Comparison of ENCODE assay signal across 8 mouse cellular contexts in the genomic region with DNA sequence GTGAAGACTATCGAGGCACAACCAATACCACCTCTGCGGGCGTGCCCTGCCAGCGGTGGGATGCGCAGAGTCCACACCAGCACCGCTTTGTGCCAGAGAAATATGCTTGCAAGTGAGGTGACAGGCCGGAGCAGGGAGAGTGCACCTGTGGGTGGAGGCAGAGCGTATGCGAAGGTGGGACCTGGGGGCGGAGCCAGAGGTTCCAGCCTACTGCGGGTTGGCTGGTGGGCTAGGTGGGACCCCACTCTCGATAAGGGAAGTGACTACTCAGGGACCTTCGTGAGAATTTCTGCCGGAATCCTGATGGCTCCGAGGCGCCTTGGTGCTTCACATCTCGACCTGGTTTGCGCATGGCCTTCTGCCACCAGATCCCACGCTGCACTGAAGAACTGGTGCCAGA. TPM values are rescaled to one million over a fixed set of nuclear protein-coding genes. Genes with fewer than 3 reads are reported as not detected.
A peak's percentile ranks its signal among the peaks of the same experiment; 100 is the strongest.
DNase-seq lines count a peak whose midpoint lies in the region; ATAC-seq lines count a peak whose summit lies in the region.

No protein-coding gene starts in this region.

- 4% methylated on average over 19 of the region's 19 CpGs for WGBS in hindbrain, embryonic 12.5 days
- 8% methylated on average over 19 of the region's 19 CpGs for WGBS in midbrain, embryonic 12.5 days

- H3K9me3 ChIP-seq in hindbrain, embryonic 12.5 days (replicated peaks) = no peaks in the 10 kb centered on the region
- no peaks in the 10 kb centered on the region for H3K9me3 ChIP-seq in midbrain, embryonic 12.5 days

- 0 out of 2 replicates have a peak overlapping the region, but pooled peaks have one; percentile 20 for H3K9ac ChIP-seq in hindbrain, embryonic 12.5 days
- 0 out of 2 replicates have a peak overlapping the region, but pooled peaks have one; percentile 8 for H3K9ac ChIP-seq in midbrain, embryonic 12.5 days (replicated peaks)

- no peak for ATAC-seq in hindbrain, embryonic 12.5 days (ENCODE audit: low FRiP score)
- ATAC-seq in midbrain, embryonic 12.5 days (ENCODE audit: low FRiP score, low read depth) = no peak
- no peak for ATAC-seq in megakaryocyte-erythroid progenitor cell, adult 5-6 weeks (replicated peaks; ENCODE audit: low FRiP score, low TSS enrichment, poor library complexity, severe bottlenecking)
- ATAC-seq in megakaryocyte progenitor cell, adult 5-6 weeks (replicated peaks; ENCODE audit: poor library complexity) = no peak

- H3K36me3 ChIP-seq in hindbrain, embryonic 12.5 days = peaks cover 38% of the 10 kb centered on the region
- H3K36me3 ChIP-seq in midbrain, embryonic 12.5 days = peaks cover 35% of the 10 kb centered on the region

- H3K27me3 ChIP-seq in hindbrain, embryonic 12.5 days = peaks cover 43% of the 10 kb centered on the region
- peaks cover 43% of the 10 kb centered on the region for H3K27me3 ChIP-seq in midbrain, embryonic 12.5 days

- DNase-seq in kidney, adult 11 months = peak; percentile 19
- DNase-seq in kidney, postnatal 10 days = no peak
- DNase-seq in cerebellum, postnatal 25 days = peak; percentile 60 to 63
- no peak for DNase-seq in adipocyte (ENCODE audit: low spot score)

- H3K27ac ChIP-seq in hindbrain, embryonic 12.5 days = no peak overlapping the region
- H3K27ac ChIP-seq in midbrain, embryonic 12.5 days (replicated peaks) = no peak overlapping the region

- 0 out of 2 replicates have a peak overlapping the region, but pooled peaks have one; percentile 5 for H3K4me3 ChIP-seq in hindbrain, embryonic 12.5 days
- H3K4me3 ChIP-seq in midbrain, embryonic 12.5 days = no peak overlapping the region

- H3K4me1 ChIP-seq in hindbrain, embryonic 12.5 days = peaks cover 17% of the 10 kb centered on the region
- peaks cover 18% of the 10 kb centered on the region for H3K4me1 ChIP-seq in midbrain, embryonic 12.5 days

- peak overlapping the region; percentile 24 for H3K4me2 ChIP-seq in hindbrain, embryonic 12.5 days (replicated peaks)
- H3K4me2 ChIP-seq in midbrain, embryonic 12.5 days (replicated peaks) = 0 out of 2 replicates have a peak overlapping the region, but pooled peaks have one; percentile 3

RNA-seq across cellular contexts. Expression of a gene that starts 0.6 kb away (rescaled TPM):
- polyA plus RNA-seq in hindbrain, embryonic 12.5 days (2016; fragmentation: Nextera tagmentation; extraction: Ambion mirVana) = 39.5 and 40.7 TPM in 2 replicates
- 41.2 and 43.4 TPM in 2 replicates for polyA plus RNA-seq in midbrain, embryonic 12.5 days (2016; fragmentation: Nextera tagmentation; extraction: Ambion mirVana)
- total RNA-seq in megakaryocyte-erythroid progenitor cell, adult 5-6 weeks (2014; fragmentation: Nextera tagmentation) = 140 and 141 TPM in 2 replicates
- 41.2 and 65.5 TPM in 2 replicates for total RNA-seq in megakaryocyte-erythroid progenitor cell, adult 5-6 weeks (2017)
- 34.5 and 35.8 TPM in 2 replicates for total RNA-seq in megakaryocyte progenitor cell, adult 5-6 weeks (2015)
- 18.8 and 34.8 TPM in 2 replicates for total RNA-seq in megakaryocyte progenitor cell, adult 5-6 weeks (2017)

RNA-seq across cellular contexts. Expression of a gene that starts 2.3 kb away (rescaled TPM):
- polyA plus RNA-seq in hindbrain, embryonic 12.5 days (2016; fragmentation: Nextera tagmentation; extraction: Ambion mirVana) = 0.31 and 0.72 TPM in 2 replicates
- 0.14 TPM in 1 of 2 replicates, not detected in the other for polyA plus RNA-seq in midbrain, embryonic 12.5 days (2016; fragmentation: Nextera tagmentation; extraction: Ambion mirVana)
- not detected in 2 replicates for total RNA-seq in megakaryocyte-erythroid progenitor cell, adult 5-6 weeks (2014; fragmentation: Nextera tagmentation)
- 0.30 TPM in 1 of 2 replicates, not detected in the other for total RNA-seq in megakaryocyte-erythroid progenitor cell, adult 5-6 weeks (2017)
- total RNA-seq in megakaryocyte progenitor cell, adult 5-6 weeks (2015) = 0.46 and 3.1 TPM in 2 replicates
- 0.37 and 0.74 TPM in 2 replicates for total RNA-seq in megakaryocyte progenitor cell, adult 5-6 weeks (2017)

RNA-seq across cellular contexts. Expression of a gene that starts 11.9 kb away (rescaled TPM):
- polyA plus RNA-seq in hindbrain, embryonic 12.5 days (2016; fragmentation: Nextera tagmentation; extraction: Ambion mirVana) = 54.3 and 58.6 TPM in 2 replicates
- polyA plus RNA-seq in midbrain, embryonic 12.5 days (2016; fragmentation: Nextera tagmentation; extraction: Ambion mirVana) = 63.2 and 70.2 TPM in 2 replicates
- total RNA-seq in megakaryocyte-erythroid progenitor cell, adult 5-6 weeks (2014; fragmentation: Nextera tagmentation) = 162 and 202 TPM in 2 replicates
- total RNA-seq in megakaryocyte-erythroid progenitor cell, adult 5-6 weeks (2017) = 119 and 214 TPM in 2 replicates
- 45.9 and 64.3 TPM in 2 replicates for total RNA-seq in megakaryocyte progenitor cell, adult 5-6 weeks (2015)
- total RNA-seq in megakaryocyte progenitor cell, adult 5-6 weeks (2017) = 71.0 and 110 TPM in 2 replicates

RNA-seq across cellular contexts. Expression of a gene that starts 29.6 kb away (rescaled TPM):
- polyA plus RNA-seq in hindbrain, embryonic 12.5 days (2016; fragmentation: Nextera tagmentation; extraction: Ambion mirVana) = 3.9 TPM in 2 replicates
- 3.2 and 4.6 TPM in 2 replicates for polyA plus RNA-seq in midbrain, embryonic 12.5 days (2016; fragmentation: Nextera tagmentation; extraction: Ambion mirVana)
- 0.92 TPM in 1 of 2 replicates, not detected in the other for total RNA-seq in megakaryocyte-erythroid progenitor cell, adult 5-6 weeks (2014; fragmentation: Nextera tagmentation)
- 1.1 and 3.1 TPM in 2 replicates for total RNA-seq in megakaryocyte-erythroid progenitor cell, adult 5-6 weeks (2017)
- 1.3 TPM in 2 replicates for total RNA-seq in megakaryocyte progenitor cell, adult 5-6 weeks (2015)
- total RNA-seq in megakaryocyte progenitor cell, adult 5-6 weeks (2017) = 2.0 and 2.6 TPM in 2 replicates

RNA-seq across cellular contexts. Expression of a gene that starts 33.5 kb away (rescaled TPM):
- polyA plus RNA-seq in hindbrain, embryonic 12.5 days (2016; fragmentation: Nextera tagmentation; extraction: Ambion mirVana) = 21.9 and 25.0 TPM in 2 replicates
- polyA plus RNA-seq in midbrain, embryonic 12.5 days (2016; fragmentation: Nextera tagmentation; extraction: Ambion mirVana) = 17.3 and 18.2 TPM in 2 replicates
- 7.8 and 15.0 TPM in 2 replicates for total RNA-seq in megakaryocyte-erythroid progenitor cell, adult 5-6 weeks (2014; fragmentation: Nextera tagmentation)
- total RNA-seq in megakaryocyte-erythroid progenitor cell, adult 5-6 weeks (2017) = 10.7 and 19.2 TPM in 2 replicates
- 7.4 and 11.7 TPM in 2 replicates for total RNA-seq in megakaryocyte progenitor cell, adult 5-6 weeks (2015)
- total RNA-seq in megakaryocyte progenitor cell, adult 5-6 weeks (2017) = 42.7 and 43.7 TPM in 2 replicates

Comparison
In these comparisons a context has a peak if more than half of its experiments do, and no peak if none do; other contexts are left out.
1. DNase-seq: peak in kidney, adult 11 months (single experiment) and cerebellum, postnatal 25 days (2 of 2); none in kidney, postnatal 10 days (single experiment) and adipocyte (single experiment).